Mouse (Mus musculus) lung, adult 2 months (tissue): ENCODE measurements around the gene Tsc1. TPM values are rescaled to one million over a fixed set of nuclear protein-coding genes. Genes with fewer than 3 reads are reported as not detected.
A peak's percentile ranks its signal among the peaks of the same experiment; 100 is the strongest.

Experiments
- DNase-seq: peaks from one replicate; pipeline ENCODE4 v3.0.0; 2022
- H3K4me1 ChIP-seq: fragments of 200-500 bp; 2 replicates; pipeline ENCODE4 v1.6.1; 2011; ENCODE audit warnings: low read length; ENCODE audit not compliant: control insufficient read depth, insufficient read depth
- H3K4me3 ChIP-seq: fragments of 200-500 bp; replicated peaks from 2 replicates; pipeline ENCODE3; 2011; ENCODE audit warnings: low read depth, mild to moderate bottlenecking, control low read depth, low read length; ENCODE audit errors: extremely low read depth
- CTCF ChIP-seq: fragments of 200-500 bp; IDR thresholded peaks from 2 replicates; pipeline ENCODE4 v1.5.1; 2011; ENCODE audit warnings: mild to moderate bottlenecking, low read length, control low read depth; ENCODE audit not compliant: insufficient read depth
- POLR2A ChIP-seq: fragments of 200-500 bp; IDR thresholded peaks from 2 replicates; pipeline ENCODE4 v1.6.1; 2011; ENCODE audit warnings: low read depth, mild to moderate bottlenecking, control low read depth, low read length, borderline replicate concordance; ENCODE audit errors: extremely low read depth
- WGBS: fragments of 180-500 bp; shearing (Covaris S2); methylation state at CpG from one replicate; pipeline ENCODE4 v1.1.7; 2018; 5-methylcytosine and 5-hydroxymethylcytosine counted together
- polyA plus RNA-seq: library from polyadenylated mRNA; depleted of rRNA; stranded (reverse); fragments of >200 nt; gene quantifications from 2 replicates; pipeline ENCODE4 v1.2.3, GENCODE M21; 2012

The Tsc1 gene
- polyA plus RNA-seq, 1 experiment: 14.7 TPM

DNA sequence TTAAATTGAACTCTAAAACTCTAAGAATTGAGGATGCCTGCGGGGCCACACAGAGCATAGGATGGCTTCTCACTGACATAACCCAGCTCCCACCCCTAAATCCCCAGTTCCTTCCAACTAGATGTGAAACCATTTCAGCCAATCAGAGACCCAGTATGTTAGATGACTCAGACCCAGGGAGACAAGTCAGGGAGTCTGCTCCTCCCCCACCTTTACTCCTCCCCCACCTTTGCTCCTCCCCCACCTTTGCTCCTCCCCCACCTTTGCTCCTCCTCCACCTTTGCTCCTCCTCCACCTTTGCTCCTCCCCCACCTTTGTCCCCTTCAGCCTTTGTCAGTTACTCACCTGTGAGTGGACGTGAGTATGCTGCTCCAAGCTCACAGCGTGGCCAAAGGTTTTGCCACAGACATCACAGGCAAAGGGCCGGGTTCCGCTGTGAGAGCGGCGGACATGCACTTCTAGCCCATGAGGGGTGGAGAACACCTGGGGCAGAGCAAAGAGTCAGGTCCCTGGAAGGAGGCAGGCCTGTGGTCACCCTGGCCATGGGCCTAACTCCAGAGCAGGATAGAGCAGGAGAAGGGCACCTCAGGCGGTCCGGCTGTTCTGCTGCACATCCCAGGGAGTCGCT lies 28.5 kb upstream of the Tsc1 start:
- TF ChIP-seq POLR2A (no peak), CTCF (no peak)
- no peaks in the 10 kb centered on the region for H3K4me1 ChIP-seq
- no peak for DNase-seq
- H3K4me3 ChIP-seq: no peak overlapping the region
- WGBS: 77% methylated on average over 10 of the region's 10 CpGs

DNA sequence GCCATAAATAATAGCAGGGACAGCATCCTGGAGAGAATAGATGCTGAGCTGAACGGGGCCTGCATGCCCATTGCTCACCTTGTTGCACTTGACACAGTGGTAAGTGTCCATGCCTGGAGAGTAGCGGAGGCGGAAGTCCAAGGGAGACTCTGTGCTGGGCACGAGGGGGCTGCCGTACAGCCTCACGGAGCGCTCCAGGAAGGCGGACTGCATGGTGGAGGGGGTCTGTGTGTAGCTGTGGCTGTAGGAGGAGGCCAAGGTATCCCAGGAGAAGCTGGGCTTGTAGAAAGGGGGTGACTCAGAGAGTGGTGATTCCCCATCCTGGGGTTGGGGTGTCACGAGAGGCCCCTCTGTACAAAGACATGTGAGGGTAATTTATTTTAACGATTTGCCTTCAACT lies 27.4 kb upstream of the Tsc1 start:
- H3K4me1 ChIP-seq: no peaks in the 10 kb centered on the region
- H3K4me3 ChIP-seq: no peak overlapping the region
- WGBS: 91% methylated on average over 10 of the region's 10 CpGs
- DNase-seq: no peak
- TF ChIP-seq POLR2A: no peak
- TF ChIP-seq CTCF: no peak

DNA sequence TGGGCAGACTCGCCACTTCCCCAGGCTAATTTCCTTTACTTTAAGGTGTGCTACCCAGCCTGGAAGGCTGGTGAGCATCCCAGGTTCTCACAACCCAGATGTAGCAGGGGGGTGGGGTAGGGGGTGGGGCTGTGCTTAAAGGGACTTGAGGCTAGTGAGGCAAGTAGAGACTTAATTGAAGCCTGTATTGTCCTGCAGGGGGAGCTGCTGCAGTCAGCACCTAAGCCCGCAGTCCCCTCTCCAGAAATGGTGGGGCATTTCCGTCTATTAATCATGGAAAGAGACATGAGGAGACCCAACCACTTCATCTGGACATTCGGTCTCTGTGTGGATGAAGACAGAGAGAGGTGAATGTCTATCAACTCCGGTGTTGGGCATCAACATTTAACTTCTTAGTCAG lies 24.7 kb upstream of the Tsc1 start:
- no peak overlapping the region for H3K4me3 ChIP-seq
- TF ChIP-seq POLR2A (no peak), CTCF (peak; percentile 45)
- WGBS: 28% methylated on average over 5 of the region's 5 CpGs
- H3K4me1 ChIP-seq: no peaks in the 10 kb centered on the region
- DNase-seq: no peak

- WGBS: 76% methylated on average over 9 of the region's 9 CpGs
- TF ChIP-seq CTCF: no peak
- no peak for TF ChIP-seq POLR2A
- no peaks in the 10 kb centered on the region for H3K4me1 ChIP-seq
- DNase-seq: no peak
- no peak overlapping the region for H3K4me3 ChIP-seq
Observed at GRCm38 (mm10) chr2:28616874-28617273, 24.2 kb upstream of the Tsc1 start.

DNA sequence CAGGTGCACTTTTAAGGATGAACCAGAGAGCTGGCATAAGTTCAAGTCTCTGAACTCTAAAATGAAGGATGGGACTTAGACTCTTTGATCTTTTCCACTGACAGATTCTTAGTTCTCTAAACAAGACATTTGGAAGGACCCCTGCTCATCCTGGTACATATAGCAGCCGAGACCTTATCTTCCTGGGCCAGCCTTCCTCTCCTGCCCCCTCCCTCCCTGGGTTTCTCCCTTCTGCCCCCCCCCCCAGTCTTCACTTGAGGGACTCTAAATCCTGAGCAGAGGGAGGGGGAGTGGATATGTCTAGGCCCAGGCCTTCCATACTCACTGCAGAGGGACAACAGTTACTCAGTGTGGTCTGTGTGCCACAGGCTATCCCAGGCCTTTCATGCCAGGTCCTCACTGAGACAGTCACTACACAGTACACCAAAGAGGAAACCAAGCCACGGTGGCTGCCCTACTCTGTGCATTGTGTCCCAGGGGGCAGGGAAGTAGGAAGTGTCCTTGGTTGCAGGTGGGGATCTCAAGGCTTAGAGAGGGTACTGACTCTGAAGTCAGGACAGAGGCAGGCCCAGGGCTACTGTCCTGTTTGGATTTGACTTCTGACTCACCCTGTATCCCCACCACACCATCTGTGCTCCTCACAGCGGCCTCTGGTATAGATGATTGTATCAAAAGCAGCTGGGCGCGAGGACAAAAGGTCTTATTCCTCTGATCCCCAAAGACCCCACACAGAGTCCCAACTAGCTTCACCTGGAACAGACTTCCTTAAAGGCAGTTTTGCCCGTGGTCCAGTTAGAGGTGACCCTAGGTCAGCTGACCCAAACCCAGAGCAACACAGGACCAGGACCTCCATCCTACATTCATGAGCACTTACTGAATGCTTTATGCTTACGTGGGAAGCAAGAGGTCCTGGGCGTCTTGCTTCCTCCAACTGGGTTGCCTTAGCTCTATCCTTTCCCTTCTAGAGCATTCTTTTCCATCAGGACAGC lies 23.2 kb upstream of the Tsc1 start:
- H3K4me3 ChIP-seq: no peak overlapping the region
- H3K4me1 ChIP-seq: no peaks in the 10 kb centered on the region
- TF ChIP-seq CTCF (no peak), POLR2A (no peak)
- no peak for DNase-seq
- WGBS: 72% methylated on average over 8 of the region's 8 CpGs

GRCm38 (mm10) chr2:28618777-28619336 lies 22.2 kb upstream of the Tsc1 start:
- DNase-seq: no peak
- no peak overlapping the region for H3K4me3 ChIP-seq
- whole genome bisulfite sequencing: 71% methylated on average over 6 of the region's 6 CpGs
- TF ChIP-seq CTCF (no peak), POLR2A (no peak)
- H3K4me1 ChIP-seq: no peaks in the 10 kb centered on the region

DNA sequence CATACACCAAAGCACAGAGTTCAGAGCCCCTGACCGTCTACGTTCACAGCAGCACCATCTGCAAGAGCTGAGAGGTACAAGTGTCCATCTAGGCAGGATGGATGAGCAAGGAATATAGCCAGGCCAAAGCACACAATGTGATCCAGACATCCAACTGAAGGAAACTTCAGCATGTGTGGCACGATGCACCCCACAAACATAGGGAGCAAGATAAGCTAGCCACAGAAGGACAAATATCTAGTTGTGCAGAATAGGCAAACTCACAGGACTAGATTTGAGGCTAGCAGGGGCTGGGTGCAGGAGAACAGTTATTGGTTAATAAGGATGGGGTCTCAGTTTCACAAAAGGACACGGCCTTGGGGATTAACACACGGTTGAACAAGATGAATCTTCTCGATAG lies 21.7 kb upstream of the Tsc1 start:
- H3K4me3 ChIP-seq: no peak overlapping the region
- TF ChIP-seq POLR2A (no peak), CTCF (no peak)
- no peak for DNase-seq
- H3K4me1 ChIP-seq: no peaks in the 10 kb centered on the region
- 80% methylated on average over 6 of the region's 6 CpGs for WGBS

GRCm38 (mm10) chr2:28620522-28620921 lies 20.5 kb upstream of the Tsc1 start:
- DNase-seq: no peak
- Histone ChIP-seq H3K4me3 (no peak overlapping the region), H3K4me1 (no peaks in the 10 kb centered on the region)
- 60% methylated on average over 10 of the region's 10 CpGs for WGBS
- no peak for TF ChIP-seq POLR2A
- no peak for TF ChIP-seq CTCF

DNA sequence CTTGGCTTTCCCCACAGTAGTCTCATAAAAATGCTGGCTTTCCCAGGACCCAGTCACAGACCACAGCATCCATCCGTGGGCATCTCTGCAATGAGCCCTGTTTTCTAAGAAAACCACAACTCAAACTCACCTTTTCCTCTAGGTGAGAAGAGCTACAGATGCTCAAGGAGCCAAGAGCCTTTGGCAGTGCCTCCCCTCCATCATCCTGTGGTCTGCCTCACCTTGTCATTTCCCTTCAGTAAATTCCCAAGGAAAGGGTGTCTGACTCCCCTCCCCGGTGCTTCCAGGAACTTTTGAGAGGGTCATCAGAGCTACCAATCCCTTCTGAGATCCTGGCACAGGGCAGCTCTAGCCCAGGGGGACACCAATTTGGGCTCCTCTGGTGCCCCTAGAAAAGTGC lies 19.9 kb upstream of the Tsc1 start:
- Histone ChIP-seq H3K4me1 (no peaks in the 10 kb centered on the region), H3K4me3 (no peak overlapping the region)
- 12% methylated on average over 2 of the region's 2 CpGs for WGBS
- TF ChIP-seq CTCF: no peak
- no peak for TF ChIP-seq POLR2A
- DNase-seq: no peak
